Mouse (Mus musculus) cerebellum, postnatal 4 days (tissue): ENCODE results near the gene Nfatc2ip.
"Not testable (repeated sequence)": the region's sequence is repeated elsewhere in the genome, so short reads cannot be mapped to it uniquely, and the experiment has no call there.

Experiments
- DNase-seq, 2 experiments: peaks; one replicate each; pipeline ENCODE4 v3.0.0; 2022; ENCODE audit warnings: low spot score in 2 of 2, mixed read lengths in 1 of 2

Nfatc2ip gene

GRCm38 (mm10) chr7:126411061-126411460, 14.5 kb upstream of the Nfatc2ip start:
- DNase-seq = no peak

- DNase-seq = no peak
Measured at GRCm38 (mm10) chr7:126408686-126409085, 12.1 kb upstream of the Nfatc2ip start.

GRCm38 (mm10) chr7:126402518-126402917, 6.0 kb upstream of the Nfatc2ip start:
- DNase-seq = not testable (repeated sequence)

GRCm38 (mm10) chr7:126399548-126399947, 3.0 kb upstream of the Nfatc2ip start:
- DNase-seq = peak; percentile 60 to 77

- no peak for DNase-seq
Measured at GRCm38 (mm10) chr7:126397822-126398221, 1.3 kb upstream of the Nfatc2ip start.

GRCm38 (mm10) chr7:126397221-126397620, 684 bp upstream of the Nfatc2ip start:
- DNase-seq = no peak

GRCm38 (mm10) chr7:126392086-126392884, 4.3 kb downstream of the Nfatc2ip start:
- not testable (repeated sequence) for DNase-seq

- no peak for DNase-seq
Measured at GRCm38 (mm10) chr7:126388185-126388584, 8.4 kb downstream of the Nfatc2ip start.

GRCm38 (mm10) chr7:126383565-126383964, 13.0 kb downstream of the Nfatc2ip start:
- no peak for DNase-seq

GRCm38 (mm10) chr7:126377278-126378158, 19.0 kb downstream of the Nfatc2ip start, which contains the start of gene Spns1:
Gene Spns1, minus strand, starts transcription at chr7:126377450.
- DNase-seq = peak; percentile 88 to 94

GRCm38 (mm10) chr7:126376903-126377277, 19.6 kb downstream of the Nfatc2ip start:
- DNase-seq = peak in 1 of 2 experiments; percentile 30

GRCm38 (mm10) chr7:126375012-126375411, 21.5 kb downstream of the Nfatc2ip start:
- no peak for DNase-seq

- no peak for DNase-seq
Measured at GRCm38 (mm10) chr7:126374526-126374925, 22.0 kb downstream of the Nfatc2ip start.

GRCm38 (mm10) chr7:126373007-126373406, 23.5 kb downstream of the Nfatc2ip start:
- no peak for DNase-seq

- DNase-seq = no peak
Measured at GRCm38 (mm10) chr7:126369393-126369792, 27.1 kb downstream of the Nfatc2ip start, which contains the start of gene Lat. Gene Lat, minus strand, starts transcription at chr7:126369570.

- no peak for DNase-seq
Measured at GRCm38 (mm10) chr7:126368367-126368766, 28.2 kb downstream of the Nfatc2ip start.

GRCm38 (mm10) chr7:126367636-126368035, 28.9 kb downstream of the Nfatc2ip start:
- DNase-seq = no peak

GRCm38 (mm10) chr7:126363038-126363437, 33.5 kb downstream of the Nfatc2ip start:
- no peak for DNase-seq

GRCm38 (mm10) chr7:126359049-126359448, 37.5 kb downstream of the Nfatc2ip start:
- DNase-seq = no peak

- no peak for DNase-seq
Measured at GRCm38 (mm10) chr7:126358413-126358812, 38.1 kb downstream of the Nfatc2ip start.

- no peak for DNase-seq
Measured at GRCm38 (mm10) chr7:126357838-126358237, 38.7 kb downstream of the Nfatc2ip start.

- DNase-seq = no peak
Measured at GRCm38 (mm10) chr7:126356793-126357591, 39.5 kb downstream of the Nfatc2ip start.
